Mouse (Mus musculus): Measurements from ENCODE around the gene Rev1. TPM values are rescaled to one million over a fixed set of nuclear protein-coding genes. Genes with fewer than 3 reads are reported as not detected.
"Not testable (repeated sequence)": the region's sequence is repeated elsewhere in the genome, so short reads cannot be mapped to it uniquely, and the experiment has no call there.

The Rev1 gene
- total RNA-seq, 2 experiments from 2014 or later: 40.0 to 46.1 TPM

DNA sequence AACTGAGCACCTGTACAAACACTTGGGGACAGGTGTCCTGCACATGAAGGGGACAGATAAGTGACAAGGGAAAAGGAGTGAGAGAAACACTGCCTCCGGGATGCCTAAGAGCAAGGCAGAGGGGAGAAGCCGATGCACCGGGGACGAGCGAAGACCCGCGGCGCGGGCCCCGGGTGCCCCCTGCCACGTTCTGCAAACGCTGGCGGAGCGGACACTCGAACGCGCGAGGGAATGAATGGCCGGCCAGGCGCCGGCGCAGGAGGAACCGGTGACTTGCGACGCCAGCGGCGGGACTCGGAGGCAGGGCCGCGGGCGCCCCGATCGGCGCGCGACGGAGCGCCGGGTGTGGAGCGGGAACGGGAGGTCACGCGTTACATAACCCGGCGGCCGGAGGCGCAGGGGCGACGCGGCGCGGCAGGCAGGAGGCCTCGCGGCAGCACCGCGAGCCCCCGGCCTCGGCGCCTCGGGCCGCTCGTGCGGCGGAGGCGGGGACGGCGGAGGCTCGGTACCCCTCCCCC is 623 bp downstream of the Rev1 start:
- peak; percentile 62 to 63 for DNase-seq (ENCODE audit: extremely low spot score in 1 of 2, low spot score in 2 of 2)
- H3K27ac ChIP-seq: peak overlapping the region; percentile 93
- peak overlapping the region; percentile 87 for H3K4me3 ChIP-seq
- no peak for TF ChIP-seq CTCF (IDR thresholded peaks at IDR 0.05)
- intact Hi-C loops (cut with DNase I): loop anchor here (1.0 to 5.0 kb wide), 3 partner anchors 57 to 498 kb away; partner anchors contain the start of gene Eif5b

DNA sequence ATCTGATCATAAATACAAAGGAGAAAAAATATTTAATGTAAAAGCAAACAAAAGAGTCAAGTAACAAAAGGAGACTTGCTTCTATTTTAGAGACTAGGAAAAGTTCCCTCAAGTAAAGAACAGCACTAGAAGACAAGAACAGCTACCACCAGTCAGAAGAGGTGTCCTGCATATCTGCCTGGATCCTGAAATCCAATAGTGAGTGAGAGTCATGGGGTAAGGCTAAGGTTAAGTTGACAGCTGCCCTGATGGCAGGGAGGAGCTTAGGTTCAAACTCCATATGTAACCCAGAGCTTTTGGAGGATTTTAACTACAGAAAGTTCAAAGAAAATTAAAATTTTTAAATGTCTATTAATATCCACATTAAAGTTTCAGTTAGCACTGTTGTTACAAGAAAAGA is 2.6 kb downstream of the Rev1 start:
- TF ChIP-seq CTCF (IDR thresholded peaks at IDR 0.05): no peak
- intact Hi-C loops (cut with DNase I): loop anchor here (5.0 kb wide), 2 partner anchors 55 to 500 kb away; no protein-coding TSS in a partner anchor
- Histone ChIP-seq H3K4me3 (no peak overlapping the region), H3K27ac (no peak overlapping the region)
- no peak for DNase-seq (ENCODE audit: extremely low spot score in 1 of 2, low spot score in 2 of 2)

DNA sequence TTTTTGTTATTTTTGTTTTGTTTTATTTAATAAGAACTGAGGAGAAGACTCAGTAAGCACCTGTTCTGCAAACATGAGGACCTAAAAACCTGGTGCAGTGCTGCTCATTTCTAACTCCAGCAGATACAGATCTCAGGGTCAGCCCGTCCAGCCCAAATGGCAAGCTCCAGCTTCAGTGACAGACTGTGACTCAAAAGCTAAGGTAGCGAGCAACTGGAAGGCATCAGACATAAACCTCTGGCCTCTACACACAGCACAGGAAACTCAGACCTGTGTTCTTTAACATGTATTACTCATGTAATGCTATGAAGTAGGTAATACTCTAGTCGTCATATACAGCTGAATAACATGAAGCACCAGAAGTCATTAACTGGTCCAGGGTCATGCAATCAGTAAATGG is 3.2 kb downstream of the Rev1 start:
- Histone ChIP-seq H3K4me3 (no peak overlapping the region), H3K27ac (no peak overlapping the region)
- intact Hi-C loops (cut with DNase I): loop anchor here (5.0 kb wide), 2 partner anchors 54 to 501 kb away; no protein-coding TSS in a partner anchor
- no peak for TF ChIP-seq CTCF (IDR thresholded peaks at IDR 0.05)
- no peak for DNase-seq (ENCODE audit: extremely low spot score in 1 of 2, low spot score in 2 of 2)

DNA sequence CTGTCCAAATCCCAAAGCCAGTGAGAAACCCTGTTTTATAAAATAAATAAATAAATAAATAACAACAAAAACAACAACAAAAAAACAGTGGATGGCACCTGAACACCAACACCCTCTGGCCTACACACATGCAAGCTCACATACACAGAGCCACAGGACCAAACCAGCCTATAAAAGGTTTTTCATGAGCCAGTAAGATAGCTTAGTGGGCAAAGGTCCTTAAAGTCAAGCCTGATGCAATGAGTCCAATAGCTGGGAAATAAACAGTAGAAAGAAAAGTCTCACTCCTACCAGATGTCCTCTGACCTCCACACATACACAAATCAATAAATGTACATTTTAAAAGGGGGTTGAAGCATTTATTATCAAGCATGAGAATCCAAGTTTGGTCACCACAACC is 5.3 kb downstream of the Rev1 start:
- no peak overlapping the region for H3K27ac ChIP-seq
- no peak for DNase-seq (ENCODE audit: extremely low spot score in 1 of 2, low spot score in 2 of 2)
- intact Hi-C loops (cut with DNase I): no loop called here
- TF ChIP-seq CTCF (IDR thresholded peaks at IDR 0.05): no peak
- H3K4me3 ChIP-seq: no peak overlapping the region

DNA sequence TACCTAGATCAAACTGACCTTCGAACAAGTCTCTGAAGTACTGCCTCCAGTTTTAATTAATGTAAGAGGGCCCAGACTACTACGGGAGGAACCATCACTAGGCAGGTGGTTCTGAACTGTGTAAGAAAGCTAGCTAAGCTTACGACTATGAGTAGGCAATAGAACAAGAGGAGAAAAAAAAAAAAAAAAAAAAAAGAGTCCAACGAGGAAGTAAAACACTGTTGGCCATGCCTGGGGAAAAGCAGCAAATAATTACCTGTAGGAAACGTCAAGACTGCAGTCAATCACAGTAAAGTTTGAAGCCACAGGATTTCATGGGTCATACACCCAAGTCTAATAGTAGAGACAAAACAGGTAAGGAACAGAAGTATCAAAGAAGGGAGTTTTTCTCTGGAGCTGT is 8.7 kb downstream of the Rev1 start:
- no peak overlapping the region for H3K4me3 ChIP-seq
- intact Hi-C loops (cut with DNase I): no loop called here
- no peak for TF ChIP-seq CTCF (IDR thresholded peaks at IDR 0.05)

DNA sequence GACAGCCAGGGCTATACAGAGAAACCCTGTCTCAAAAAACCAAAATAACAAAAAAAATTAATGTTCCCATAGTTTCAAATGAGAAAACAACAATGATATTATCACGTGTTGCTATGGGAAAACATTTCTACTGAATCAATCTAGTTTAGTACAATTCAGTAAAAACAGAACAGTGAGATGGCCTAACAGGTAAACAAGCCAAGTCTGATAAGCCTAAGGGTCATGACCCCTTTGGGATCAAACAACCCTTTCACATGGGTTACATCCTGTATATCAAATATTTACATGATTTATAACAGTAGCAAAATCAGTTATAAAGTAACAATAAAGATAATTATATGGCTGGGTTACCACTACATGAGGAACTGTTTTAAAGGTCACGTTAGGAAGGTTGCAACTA is 11.0 kb downstream of the Rev1 start:
- intact Hi-C loops (cut with DNase I): no loop called here
- TF ChIP-seq CTCF (IDR thresholded peaks at IDR 0.05): no peak
- DNase-seq (ENCODE audit: extremely low spot score in 1 of 2, low spot score in 2 of 2): no peak
- H3K27ac ChIP-seq: no peak overlapping the region
- no peak overlapping the region for H3K4me3 ChIP-seq

More for the DNA sequence above, 8.7 kb downstream of the Rev1 start:
- no peak overlapping the region for H3K27ac ChIP-seq
- DNase-seq (ENCODE audit: extremely low spot score in 1 of 2, low spot score in 2 of 2): no peak

DNA sequence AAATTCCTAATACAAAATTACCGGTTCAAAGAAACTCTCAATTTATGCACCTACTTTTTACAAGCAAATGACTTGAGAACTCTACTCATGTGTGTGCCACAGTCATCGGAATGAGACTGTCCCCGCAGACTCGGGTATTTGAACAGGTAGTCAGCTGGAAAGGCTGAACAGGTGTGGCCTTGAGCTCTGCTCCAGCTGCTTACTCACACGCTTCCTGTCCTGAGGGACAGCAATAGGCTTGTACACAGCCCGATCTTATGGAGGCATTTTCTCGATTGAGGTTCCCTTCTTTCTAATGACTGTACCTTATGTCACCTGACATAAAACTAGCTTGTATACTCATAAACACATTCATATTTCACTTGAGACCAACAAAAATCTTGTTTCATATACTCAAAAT is 19.8 kb downstream of the Rev1 start:
- no peak overlapping the region for H3K27ac ChIP-seq
- TF ChIP-seq CTCF (IDR thresholded peaks at IDR 0.05): no peak
- no peak overlapping the region for H3K4me3 ChIP-seq
- DNase-seq (ENCODE audit: extremely low spot score in 1 of 2, low spot score in 2 of 2): no peak
- intact Hi-C loops (cut with DNase I): no loop called here

DNA sequence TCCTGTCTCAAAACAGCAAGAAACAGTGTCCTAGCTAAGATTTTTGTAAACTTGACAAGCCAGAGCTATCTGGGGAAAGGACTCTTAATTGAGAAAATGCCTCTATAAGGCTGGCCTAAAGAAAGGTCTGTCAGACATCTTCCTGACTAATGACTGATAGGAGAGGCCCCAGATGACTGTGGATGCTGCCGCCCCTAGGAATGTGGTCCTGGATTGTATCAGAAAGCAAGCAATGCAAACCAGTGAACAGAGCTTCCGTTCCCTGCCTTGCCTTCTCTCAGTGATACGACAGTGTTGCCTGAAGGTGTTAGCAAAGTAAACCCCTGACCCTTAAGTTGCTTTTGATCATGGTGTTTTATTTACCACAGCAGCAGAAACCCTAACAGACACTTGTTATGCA is 25.8 kb downstream of the Rev1 start:
- no peak for TF ChIP-seq CTCF (IDR thresholded peaks at IDR 0.05)
- DNase-seq (ENCODE audit: extremely low spot score in 1 of 2, low spot score in 2 of 2): no peak
- intact Hi-C loops (cut with DNase I): no loop called here

DNA sequence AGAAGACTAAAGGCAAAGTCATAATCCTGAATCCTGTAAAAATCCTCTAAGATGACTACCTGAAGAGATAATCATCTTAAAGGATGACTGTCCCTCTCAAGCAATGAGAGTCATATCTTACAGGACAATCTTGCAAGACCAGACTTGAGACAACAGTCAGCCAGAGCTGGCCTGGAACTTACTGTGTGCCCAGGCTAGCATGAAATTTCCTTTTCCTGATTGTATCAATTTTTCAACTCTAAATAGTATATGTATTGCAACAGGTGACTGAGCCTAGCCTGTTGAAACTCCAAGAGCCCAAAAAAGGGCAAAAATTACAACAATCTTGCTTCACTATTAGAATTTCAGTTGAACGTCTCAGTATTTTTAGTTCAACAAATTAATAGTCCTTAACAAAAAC is 26.4 kb downstream of the Rev1 start:
- Histone ChIP-seq H3K27ac (no peak overlapping the region), H3K4me3 (no peak overlapping the region)
- no peak for DNase-seq (ENCODE audit: extremely low spot score in 1 of 2, low spot score in 2 of 2)
- TF ChIP-seq CTCF (IDR thresholded peaks at IDR 0.05): no peak
- intact Hi-C loops (cut with DNase I): no loop called here

More for the DNA sequence above, 25.8 kb downstream of the Rev1 start:
- Histone ChIP-seq H3K4me3 (no peak overlapping the region), H3K27ac (no peak overlapping the region)

DNA sequence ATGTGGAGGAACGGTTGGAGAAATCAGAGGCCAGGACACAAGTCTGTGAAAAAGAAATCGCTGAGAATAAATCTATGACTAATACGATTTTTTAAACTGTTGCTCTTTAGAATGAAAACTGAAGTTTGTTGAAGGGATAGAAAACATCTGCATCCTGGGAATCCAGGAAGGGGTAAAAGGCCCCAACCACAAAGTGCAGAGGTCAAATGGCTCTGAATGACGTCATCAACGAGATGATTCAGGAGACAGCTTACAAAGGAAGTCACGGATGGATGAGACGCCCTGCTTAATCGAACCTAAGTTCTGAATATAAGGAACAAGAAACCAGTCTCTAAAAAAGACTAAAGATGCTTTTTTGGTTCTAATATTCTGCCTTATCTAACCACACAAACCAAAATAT is 48.3 kb downstream of the Rev1 start:
- H3K27ac ChIP-seq: no peak overlapping the region
- DNase-seq (ENCODE audit: extremely low spot score in 1 of 2, low spot score in 2 of 2): no peak
- intact Hi-C loops (cut with DNase I): no loop called here
- TF ChIP-seq CTCF (IDR thresholded peaks at IDR 0.05): no peak
- no peak overlapping the region for H3K4me3 ChIP-seq

DNA sequence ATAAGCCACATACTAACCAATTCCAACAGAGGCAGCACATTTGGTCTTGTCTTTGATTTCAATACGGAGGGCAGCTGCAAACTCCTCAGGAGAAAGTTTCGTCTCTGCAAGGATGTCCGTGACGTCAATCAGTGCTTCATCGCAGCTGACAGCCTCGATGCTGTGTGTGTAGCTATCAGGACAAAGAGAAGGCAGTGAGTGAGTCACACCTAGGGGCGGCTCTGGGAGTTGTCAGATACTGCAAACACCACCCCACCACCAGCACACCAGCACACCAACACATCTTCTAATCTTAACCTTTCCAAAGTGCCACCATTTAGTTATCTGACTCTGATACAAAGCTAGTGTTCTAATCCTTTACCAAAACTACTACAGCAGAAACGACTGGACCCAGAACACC is 58.3 kb downstream of the Rev1 start:
- DNase-seq (ENCODE audit: extremely low spot score in 1 of 2, low spot score in 2 of 2): peak in 1 of 2 experiments; percentile 34
- intact Hi-C loops (cut with DNase I): loop anchor here (5.0 kb wide), 1 partner anchor 56 kb away; the partner anchor contains the start of gene Rev1
- no peak for TF ChIP-seq CTCF (IDR thresholded peaks at IDR 0.05)
- H3K27ac ChIP-seq: no peak overlapping the region
- H3K4me3 ChIP-seq: no peak overlapping the region

DNA sequence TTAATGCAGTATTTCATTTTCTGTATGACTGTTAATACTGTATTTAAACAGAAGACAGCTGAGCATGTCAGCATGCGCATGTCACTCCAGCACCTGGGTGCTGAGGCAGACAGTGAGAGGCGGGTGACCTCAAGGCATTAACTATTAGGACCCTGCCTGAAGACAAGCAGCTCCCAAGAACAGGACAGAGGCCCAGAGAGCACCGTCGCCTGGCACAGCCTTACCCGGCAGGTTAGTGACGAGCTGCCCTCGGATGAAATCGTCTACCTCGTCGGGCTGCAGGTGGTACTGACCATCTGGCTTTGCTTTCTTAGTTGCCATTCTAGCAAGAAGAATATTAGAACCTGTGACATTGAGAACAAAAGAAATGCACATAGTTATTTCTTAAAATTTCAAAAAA is 62.3 kb downstream of the Rev1 start:
- TF ChIP-seq CTCF (IDR thresholded peaks at IDR 0.05): no peak
- no peak overlapping the region for H3K27ac ChIP-seq
- no peak for DNase-seq (ENCODE audit: extremely low spot score in 1 of 2, low spot score in 2 of 2)
- intact Hi-C loops (cut with DNase I): no loop called here
- H3K4me3 ChIP-seq: no peak overlapping the region

DNA sequence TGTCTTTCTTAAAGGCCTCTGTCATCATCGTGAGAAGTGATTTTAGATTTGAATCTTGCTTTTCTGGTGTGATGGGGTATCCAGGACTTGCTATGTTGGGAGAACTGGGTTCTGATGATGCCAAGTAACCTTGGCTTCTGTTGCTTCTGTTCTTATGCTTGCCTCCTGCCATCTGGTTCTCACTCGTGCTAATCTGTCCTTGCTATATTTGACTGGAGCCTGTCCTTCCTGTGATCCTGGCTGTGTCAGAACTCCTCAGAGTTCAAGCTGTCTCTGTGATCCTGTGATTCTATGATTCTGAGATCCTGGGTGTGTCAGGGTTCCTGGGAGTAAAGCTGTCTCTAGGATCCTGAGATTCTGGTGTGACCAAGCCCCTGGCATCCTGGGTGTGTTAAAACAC is 67.4 kb downstream of the Rev1 start:
- intact Hi-C loops (cut with DNase I); H3K4me3 ChIP-seq; DNase-seq (ENCODE audit: extremely low spot score in 1 of 2, low spot score in 2 of 2); H3K27ac ChIP-seq: not testable (repeated sequence)
